Mouse (Mus musculus) retina, adult 2 months (tissue): ENCODE measurements around the gene Gm20604.

Experiments used
- DNase-seq: peaks from one replicate; pipeline ENCODE4 v3.0.0-alpha.2; 2012; ENCODE audit warnings: low read depth, low spot score

The Gm20604 gene

DNA sequence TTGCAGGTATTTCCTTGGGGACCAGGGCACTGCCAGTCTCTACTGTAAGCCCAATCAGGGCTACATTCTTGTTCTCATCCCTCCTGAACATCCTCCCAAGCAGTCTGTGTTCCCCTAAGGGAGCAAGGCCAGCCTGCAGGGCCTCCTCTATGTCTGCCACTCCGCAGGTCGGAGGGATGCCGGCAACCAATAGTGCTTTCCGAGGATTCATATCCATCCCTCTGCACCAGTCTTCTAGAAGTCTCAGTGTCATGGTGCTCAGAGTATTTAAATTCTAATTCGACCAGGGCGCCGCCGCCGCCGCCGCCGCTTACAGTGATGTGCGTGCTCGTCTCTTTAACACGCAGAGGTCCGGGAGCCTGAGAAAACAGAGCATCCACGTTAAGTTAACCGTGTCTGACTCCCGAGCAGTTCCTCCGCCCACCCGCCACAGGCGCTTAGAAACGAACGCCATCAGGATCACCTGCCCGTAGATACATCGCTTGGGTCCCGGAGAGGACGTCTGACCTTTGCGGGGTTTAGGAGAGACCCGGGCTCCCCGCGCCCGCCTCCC, 15.4 kb downstream of the Gm20604 start:
- DNase-seq = no peak

DNA sequence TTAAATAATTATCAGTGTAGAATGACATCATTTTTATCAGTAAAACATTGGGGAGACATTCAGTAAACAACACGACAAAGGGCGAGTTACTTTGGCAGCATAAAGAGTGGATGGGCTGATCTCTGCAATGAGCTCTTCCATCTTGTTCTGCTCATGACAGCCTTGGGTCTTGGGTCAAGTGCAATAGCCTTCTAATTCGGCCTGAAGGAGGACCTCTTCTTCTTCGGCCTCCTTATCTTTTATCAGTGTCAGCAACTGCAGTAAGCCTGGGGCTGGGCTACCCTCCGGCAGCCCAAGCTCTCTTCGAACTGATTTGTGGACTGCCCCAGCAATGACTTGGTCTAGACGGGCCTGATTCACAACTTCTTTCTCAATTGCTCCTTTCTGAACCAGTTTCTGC, 16.4 kb downstream of the Gm20604 start:
- DNase-seq = no peak

DNA sequence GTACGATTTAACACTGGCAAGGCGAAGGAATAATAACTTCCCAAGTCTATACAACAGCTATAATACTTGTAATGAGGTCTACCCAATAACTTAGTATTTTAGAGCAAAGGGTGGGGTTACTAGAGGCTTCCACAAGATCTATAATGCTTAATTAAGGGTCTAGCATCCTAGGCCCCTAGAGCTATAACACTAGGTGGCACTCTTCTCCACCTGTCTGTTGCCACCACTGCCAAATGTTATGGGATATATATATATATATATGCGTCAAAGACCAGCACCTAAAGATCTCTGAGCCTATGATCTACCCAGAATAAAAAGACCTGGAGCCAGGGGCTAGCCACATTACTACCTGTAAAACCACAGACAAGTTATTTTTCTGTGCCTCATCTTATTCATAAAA, 18.2 kb downstream of the Gm20604 start:
- DNase-seq = no peak

DNA sequence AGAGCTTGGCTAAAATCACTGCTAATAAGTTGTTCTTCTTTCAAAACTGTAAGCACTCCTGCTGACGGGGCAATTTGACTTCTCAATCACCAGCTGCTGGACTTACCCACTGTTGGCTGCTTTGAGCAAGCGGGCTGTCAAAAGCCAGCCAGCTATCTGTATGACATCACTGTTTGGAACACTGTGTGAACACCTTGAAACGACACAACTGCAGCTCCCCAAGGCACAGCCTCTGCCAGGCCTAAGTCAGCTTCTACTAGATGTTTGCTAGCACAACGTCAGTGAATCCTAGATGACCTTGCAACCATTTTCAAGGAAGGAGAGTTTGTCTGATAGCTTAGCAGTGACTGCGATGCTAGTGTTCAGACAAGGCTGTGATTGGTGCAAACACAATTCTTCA, 19.4 kb downstream of the Gm20604 start:
- no peak for DNase-seq

DNA sequence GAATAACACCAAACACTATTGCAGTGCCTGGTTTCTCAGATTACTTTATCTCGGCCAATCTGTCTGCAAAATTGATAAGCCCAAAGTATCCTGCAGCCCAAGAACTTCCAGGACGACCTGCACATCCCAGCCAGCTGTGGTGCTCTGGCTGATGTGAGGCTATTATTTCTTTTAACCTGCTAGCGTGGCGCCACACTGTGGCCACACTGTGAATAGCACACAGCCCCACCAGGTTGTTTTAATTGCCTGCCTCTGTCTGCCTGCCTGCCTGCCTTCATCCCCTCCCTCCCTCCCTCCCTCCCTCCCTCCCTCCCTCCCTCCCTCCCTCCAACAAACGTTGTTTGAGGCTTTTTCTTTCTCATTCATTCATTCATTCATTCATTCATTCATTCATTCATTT, 25.1 kb downstream of the Gm20604 start:
- no peak for DNase-seq

DNA sequence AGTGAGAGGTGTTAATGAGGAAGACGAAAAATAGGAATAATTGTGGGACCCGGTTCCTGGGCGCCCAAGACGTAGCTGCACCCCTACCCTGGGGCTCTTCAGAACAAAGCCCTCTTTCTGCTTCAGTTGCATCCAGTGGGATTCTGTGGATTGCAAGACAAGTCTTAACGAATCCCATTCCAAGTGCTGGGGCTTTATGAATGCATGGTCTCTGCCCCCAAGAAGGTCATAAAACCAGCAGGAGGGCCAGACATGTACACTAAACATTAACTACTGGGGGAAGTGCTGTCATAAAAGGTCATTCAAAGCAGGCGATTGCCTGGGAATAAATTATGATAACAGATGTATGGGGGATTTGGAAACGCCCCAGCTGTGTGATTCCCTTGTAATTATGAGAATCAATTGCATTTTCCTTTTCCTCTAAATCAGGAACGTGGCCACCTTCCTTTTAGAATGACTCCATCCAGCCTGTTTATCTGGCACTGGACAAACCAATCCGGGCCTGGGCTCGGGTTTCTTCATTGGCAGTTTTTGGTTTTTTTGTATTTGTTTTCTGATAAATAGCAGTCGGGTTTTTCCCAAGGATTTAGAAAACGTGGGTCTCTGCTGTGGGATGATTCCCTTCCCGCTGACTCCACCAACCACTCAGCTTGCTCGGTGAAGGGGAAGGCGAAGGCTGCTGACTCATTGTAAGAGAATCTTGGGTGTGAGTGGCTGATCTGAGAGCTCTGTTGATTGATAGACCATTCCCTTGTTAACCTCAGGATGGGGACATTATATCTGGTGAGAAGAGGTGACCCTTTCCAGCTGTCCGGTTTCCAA, 27.5 kb downstream of the Gm20604 start:
- DNase-seq = no peak

DNA sequence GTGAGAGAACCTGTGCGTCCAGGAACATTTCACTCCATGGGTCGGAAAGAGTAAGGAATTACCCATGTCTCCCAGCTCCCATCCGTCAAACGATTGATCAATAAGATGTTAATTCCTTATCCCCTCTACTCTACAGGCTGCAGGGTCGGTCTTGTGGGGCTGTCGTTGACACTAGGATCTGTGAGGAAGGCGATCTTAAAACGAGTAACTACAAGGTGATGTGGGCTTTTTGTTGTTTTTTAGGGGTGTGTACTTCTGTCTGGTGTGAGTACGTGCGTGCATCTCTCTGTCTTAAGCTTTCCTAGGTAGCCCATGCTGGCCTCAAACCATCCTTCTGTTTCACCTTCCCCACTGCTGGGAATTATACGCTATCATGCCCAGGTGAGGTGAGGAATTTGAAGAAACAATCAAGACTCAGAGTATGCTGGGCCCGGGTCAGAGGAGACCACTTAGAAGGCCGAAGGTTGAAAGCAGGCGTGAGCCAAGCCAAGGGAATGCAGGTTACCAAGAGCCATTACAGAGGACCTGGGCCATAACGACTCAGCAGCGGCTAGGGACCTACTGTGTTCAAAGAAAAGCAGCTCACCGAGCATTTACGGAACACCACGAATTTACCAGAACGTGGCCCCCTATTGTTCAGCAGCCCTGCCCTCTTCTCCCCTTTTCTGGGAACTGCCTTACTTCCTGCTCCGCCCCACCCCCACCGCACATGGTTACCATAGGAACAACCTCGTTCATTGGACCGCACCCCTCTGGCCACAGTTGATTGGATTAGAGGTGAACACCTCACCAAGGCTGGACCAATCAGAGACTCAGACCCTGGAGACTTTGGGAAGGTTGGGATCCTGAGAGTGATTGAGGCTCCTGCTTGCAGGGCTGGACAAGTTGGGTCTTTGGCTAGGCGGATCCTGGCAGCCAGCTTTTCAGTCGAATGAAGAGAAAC, 28.3 kb downstream of the Gm20604 start:
- no peak for DNase-seq

DNA sequence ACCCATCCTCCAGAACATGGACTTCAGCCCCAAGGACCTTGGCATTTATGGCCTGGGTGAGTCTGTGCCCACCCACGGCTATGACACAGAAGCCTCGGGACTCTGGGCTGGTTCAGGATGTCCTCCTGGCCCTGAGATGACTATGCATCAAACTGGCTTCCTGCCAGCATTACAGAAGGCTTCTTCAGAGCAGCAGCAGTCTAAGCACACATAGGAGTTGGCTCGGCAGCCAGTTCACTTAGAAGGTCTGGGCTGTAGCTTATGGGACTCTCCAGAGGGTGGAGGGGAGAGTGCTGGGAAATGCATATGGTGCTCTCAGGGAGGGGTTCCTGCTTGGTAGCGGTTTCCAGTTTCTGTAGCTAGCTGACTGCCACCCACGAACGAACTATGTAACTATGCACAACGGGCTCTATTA, 32.7 kb downstream of the Gm20604 start:
- no peak for DNase-seq

DNA sequence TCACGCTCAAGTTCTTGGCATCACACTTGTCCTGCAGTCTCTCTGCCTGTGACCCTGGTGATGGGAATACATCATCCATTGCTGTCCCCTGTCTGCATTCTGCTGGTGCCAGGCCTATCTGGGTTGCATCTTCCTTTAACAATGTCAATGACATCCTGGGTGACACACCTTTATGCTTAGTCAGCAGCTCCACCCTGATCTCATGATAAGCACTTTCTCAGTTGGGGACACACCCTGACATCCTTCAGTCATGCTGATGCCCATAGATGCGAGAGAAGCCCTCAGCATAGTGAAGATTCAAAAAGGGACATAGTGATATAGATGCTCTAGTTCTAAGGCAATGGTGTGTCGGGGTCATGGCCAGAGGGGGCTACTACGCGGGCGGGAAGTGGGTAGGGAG, 33.3 kb downstream of the Gm20604 start:
- no peak for DNase-seq

DNA sequence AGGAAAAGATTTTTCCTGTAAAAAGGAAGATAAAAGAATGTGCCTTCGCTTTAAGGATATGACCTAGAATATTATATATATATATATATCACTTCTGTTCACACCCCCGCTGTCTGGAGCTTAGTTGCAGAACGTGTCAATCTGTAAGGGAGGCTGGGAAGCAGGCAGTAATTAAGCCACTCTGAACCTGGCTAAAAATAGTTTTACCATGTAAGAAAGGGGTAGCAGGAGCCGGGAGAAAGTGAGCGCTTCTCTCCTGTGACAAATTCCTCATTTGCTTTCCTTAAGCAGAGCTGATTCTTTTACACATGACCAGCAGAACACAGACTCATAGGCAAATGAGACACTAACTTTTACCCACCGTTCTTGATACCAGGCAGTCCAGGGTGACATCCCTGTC, 34.6 kb downstream of the Gm20604 start:
- DNase-seq = no peak

DNA sequence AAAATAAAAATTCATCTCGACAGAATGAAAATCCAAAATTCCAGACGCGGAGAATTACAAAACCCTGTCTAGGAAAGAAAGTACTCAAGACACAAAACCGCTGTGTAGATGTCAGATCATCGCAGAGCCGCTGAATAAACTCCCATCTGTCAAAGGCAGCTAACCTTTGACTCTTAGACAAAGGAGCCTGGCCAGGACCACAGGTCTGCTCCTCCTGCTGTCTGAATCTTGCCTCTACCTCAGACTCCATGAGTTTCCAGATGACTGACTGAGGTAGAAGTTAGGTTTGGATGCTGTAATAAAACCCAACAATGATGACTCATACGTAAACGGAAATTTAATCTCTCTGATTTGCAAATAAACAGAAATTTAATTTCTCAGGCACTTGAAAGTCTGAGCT, 35.5 kb downstream of the Gm20604 start:
- DNase-seq = no peak

DNA sequence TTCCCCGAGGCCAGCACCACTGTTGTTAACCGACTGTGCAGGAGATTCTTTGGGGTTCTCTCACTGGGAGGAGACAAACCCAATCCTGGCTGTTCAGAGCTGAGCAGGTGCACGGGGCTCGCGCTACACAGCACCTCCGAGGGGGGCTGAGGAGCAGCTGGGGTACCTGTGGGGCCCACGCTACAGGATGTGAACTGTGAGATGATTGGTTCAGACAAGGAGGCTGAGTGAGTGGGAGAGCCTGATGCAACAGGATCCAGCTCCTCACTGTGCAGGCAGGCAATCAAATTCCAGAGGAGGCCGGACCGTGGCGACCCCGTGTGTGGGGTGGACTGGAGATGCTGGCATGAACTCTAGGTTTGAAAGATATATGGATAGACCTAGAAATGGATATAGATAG, 36.0 kb downstream of the Gm20604 start:
- no peak for DNase-seq

DNA sequence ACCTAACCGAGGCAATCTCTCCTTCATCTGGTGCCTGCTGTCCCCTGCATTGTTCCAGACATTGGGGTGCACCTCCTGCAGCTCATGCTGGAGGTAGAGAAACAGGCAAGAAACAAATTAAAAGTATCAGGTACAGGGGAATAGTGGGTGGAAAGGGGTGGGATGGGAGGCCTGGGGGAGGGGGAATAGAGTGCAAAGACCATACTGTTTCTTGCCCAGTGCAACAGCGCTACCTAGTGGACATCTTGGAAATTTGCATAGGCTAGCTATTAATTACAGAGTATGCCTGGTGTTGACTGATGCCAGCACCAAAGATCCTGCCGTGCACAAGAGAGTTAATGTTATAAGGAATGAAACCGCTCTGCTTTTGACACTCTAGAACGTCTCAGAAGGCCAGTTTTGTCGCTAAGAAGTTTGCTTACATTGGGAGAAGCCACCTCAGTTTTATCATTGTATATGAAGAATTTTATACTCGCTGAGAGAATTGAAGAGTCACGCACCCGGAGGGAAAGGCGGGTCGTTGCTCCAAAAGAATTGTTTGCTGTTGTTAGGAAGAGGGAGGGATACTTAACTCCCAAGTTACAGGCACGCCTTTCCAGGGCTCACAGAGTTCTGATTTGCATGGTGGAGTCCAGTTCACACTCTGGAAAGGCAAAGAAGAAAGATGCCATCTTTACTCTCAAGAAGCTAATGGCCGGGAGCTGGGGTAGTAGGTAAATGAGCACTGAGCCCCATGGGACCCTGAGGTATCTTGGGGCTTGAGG, 38.7 kb downstream of the Gm20604 start:
- no peak for DNase-seq

DNA sequence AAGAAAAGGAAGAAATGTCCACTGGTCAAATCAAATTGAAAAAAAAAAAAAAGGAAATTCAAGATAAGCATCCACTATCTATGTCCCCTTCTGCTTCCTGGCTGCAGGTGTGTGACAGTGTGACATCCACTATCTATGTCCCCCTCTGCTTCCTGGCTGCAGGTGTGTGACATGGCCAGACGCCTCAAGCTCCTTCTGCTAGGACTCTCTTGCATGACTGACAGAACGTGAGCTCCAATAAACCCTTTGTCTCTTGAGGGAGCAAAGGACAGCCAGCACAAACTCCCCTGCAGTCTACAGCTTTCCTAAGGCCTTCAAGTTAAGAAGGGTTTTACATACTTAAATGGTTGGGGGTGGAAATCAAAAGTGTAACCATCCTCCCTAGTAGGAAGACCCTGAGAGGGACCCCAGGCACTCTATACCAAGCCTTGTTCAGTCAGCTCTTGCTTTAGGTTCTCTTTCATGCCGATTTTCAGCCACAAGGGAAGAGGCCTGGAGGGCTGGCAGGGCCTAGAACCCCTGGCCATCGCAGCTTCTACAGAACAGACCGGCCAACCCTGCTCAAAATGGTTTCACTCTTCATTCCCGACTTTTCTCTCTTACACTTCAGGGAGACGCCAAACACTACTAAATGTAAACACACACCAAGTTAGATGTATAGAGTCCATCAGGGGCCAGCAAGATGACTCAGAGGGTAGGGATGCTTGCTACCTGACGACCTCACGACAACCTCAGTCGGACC, 43.6 kb downstream of the Gm20604 start:
- DNase-seq = no peak

DNA sequence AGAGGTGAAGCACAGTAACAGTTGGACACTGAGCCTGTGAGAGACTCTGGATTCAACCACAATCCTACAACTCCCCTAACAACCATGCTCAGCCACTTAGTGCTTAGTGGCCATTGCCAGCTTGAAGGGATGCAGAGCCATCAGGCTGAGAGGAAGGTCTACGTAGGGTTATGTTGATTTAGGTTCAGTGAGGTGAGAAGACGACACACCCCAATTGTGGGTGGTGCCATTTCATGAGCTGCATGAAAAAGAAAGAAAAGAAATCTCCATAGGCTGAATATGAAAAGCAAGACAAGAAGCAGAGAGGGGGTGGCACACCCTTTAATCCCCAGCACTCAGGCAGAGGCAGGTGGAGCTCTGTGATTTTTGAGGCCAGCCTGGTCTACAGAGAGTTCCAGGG, 44.4 kb downstream of the Gm20604 start:
- DNase-seq = no peak

DNA sequence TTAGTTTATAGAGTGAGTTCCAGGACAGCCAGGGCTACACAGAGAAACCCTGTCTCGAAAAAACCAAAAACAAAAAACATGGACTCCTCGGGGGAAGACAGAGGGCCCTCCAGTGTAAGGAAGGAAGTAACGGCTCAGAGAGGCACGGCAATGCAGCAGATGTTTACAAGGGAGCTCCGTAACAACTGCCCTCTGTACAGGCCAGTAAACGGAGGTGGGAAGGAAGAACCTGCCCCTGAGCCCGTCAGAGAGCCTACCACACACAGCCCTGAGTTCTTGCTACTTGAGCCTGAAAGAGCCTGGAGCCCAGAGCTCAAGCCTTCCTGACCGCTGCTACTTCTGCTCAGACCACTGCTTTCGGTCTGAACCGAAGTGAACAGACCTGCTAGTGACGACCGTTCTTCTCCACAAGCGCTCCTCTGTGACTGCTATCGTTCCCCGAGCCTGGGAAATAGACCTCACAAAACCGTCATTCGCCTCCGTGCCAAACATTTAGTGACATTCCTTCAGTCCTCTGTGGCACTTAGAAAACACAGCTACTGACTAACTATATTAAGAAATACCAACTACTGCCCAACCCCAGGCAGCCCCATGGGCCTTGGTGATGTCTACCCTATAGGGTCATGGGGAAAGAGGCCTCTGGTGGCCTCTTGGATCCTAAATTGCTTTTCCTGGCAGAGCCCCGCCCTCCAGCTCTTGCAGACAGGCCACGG, 45.2 kb downstream of the Gm20604 start:
- no peak for DNase-seq

DNA sequence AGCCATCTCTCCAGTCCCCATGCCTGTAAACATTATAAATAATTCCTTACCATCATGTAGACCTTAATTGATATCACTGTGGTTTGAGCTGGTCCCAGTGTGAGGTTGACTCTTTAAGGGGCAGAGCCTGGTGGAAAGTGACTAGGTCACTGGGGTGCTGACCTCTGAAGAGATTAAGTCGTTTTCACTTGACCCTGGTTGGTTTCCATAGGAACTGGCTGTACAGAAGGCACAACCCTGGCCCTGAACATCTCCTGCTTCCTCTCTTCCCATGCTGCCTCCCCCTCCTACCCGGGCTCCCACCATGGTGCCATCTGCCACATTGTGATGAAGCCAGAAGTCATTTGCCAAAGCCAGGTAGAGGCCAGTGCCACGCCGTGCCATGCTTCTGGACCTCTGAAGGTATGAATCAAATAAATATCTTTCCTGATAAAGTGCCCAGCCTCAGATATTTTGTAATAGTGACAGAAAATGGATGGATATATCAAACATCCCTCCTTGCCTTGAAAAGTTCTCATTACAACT, 47.6 kb downstream of the Gm20604 start:
- DNase-seq = no peak

DNA sequence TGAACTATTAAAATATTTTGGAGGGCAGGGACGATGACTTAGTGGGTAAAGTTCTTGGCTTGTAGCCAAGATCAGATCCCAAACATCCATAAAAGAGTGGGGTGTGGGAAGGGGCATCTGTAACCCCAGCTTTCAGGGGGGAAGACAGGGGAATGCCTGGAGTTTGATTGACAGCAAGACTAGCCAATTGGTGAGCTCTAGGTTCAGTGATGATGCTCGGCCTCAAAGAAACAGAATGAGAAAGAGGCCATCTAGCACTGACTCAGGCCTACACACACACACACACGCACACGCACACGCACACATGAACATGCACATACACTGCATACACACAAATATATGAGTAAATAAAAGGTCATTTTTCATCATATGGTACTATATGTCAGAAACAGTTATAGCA, 48.6 kb downstream of the Gm20604 start:
- DNase-seq = no peak

DNA sequence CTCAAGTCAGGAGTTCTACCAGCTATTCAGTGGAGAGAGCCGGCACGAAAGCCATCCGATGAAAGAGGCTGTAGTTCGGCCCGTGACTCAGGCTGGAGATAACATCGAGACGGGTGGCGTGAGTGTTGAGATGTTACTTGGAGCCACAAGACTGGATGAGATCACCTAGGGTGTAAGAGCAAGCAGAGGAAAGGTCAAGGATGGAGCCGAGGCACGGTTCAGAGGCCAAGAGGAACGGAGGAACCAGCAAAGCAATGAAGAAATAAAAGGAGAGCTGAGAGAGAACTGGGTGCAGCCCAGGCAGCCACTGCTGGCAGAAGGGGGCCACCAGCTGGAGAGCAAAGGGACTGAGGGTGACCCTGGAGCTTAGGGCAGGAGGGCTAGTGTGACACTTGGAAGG, 50.3 kb downstream of the Gm20604 start:
- no peak for DNase-seq

DNA sequence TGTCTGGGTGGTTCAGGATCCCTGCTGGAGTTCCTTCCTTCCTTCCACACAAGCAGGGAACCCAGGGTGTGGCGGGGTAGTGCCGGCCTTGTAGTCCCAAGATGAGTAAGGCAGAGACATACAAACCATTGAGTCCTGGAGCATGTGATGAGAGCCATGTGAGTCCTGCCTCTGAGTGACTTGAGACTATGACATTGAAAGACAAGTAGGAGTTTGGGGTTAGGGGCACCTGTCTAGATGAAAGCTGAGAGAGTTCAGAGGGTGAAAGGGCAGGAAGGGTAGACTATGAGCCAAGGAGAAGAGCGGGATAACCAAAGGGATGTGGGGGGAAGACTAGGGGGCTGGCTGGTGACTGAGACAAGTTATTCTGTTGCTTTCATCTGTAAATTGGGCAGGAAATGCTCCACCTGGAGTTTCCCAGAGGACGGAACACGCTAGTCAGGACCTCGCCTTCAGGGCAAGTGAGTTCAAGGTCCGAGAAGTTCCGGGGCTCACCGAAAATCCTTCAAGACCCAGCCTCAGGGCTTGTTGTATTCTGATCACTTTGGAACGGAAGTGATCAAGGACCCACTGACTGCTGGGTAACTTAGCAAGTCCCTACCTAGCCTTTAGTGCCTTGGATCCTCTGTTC, 51.5 kb downstream of the Gm20604 start:
- no peak for DNase-seq
